Mouse (Mus musculus) cerebellum, adult (tissue): ENCODE data around the gene Ppm1h.
A peak's percentile ranks its signal among the peaks of the same experiment; 100 is the strongest.

ENCODE experiments used
- ATAC-seq: cut with Nextera tagmentation; 2 replicates; pipeline ENCODE4 v1.9.2; 2017; ENCODE audit warnings: mild to moderate bottlenecking, moderate library complexity, mixed read lengths; ENCODE audit not compliant: insufficient number of reproducible peaks, low FRiP score, low TSS enrichment

The Ppm1h gene

GRCm38 (mm10) chr10:122741191-122741590 is 62.6 kb downstream of the Ppm1h start:
- no peak for ATAC-seq

GRCm38 (mm10) chr10:122742136-122742535 is 63.6 kb downstream of the Ppm1h start:
- no peak for ATAC-seq

- ATAC-seq, result no peak
Measured at GRCm38 (mm10) chr10:122743361-122743760, 64.8 kb downstream of the Ppm1h start.

GRCm38 (mm10) chr10:122744970-122745369 is 66.4 kb downstream of the Ppm1h start:
- no peak for ATAC-seq

- no peak for ATAC-seq
Measured at GRCm38 (mm10) chr10:122746211-122746610, 67.6 kb downstream of the Ppm1h start.

GRCm38 (mm10) chr10:122747151-122747925 is 68.8 kb downstream of the Ppm1h start:
- no peak for ATAC-seq

- peak; percentile 76 for ATAC-seq
Measured at GRCm38 (mm10) chr10:122748361-122748951, 69.9 kb downstream of the Ppm1h start.

- no peak for ATAC-seq
Measured at GRCm38 (mm10) chr10:122749071-122749470, 70.5 kb downstream of the Ppm1h start.

- ATAC-seq, result 0 out of 2 replicates have a peak, but pooled peaks have one; percentile 38
Measured at GRCm38 (mm10) chr10:122749876-122750275, 71.3 kb downstream of the Ppm1h start.

GRCm38 (mm10) chr10:122752950-122753923 is 74.7 kb downstream of the Ppm1h start:
- no peak for ATAC-seq

GRCm38 (mm10) chr10:122753924-122754307 is 75.4 kb downstream of the Ppm1h start:
- no peak for ATAC-seq

GRCm38 (mm10) chr10:122754967-122755366 is 76.4 kb downstream of the Ppm1h start:
- ATAC-seq, result no peak

- ATAC-seq, result no peak
Measured at GRCm38 (mm10) chr10:122756879-122757530, 78.4 kb downstream of the Ppm1h start.

- ATAC-seq, result no peak
Measured at GRCm38 (mm10) chr10:122757727-122758126, 79.2 kb downstream of the Ppm1h start.

- no peak for ATAC-seq
Measured at GRCm38 (mm10) chr10:122758346-122758745, 79.8 kb downstream of the Ppm1h start.

GRCm38 (mm10) chr10:122759729-122760128 is 81.2 kb downstream of the Ppm1h start:
- no peak for ATAC-seq

- peak; percentile 62 for ATAC-seq
Measured at GRCm38 (mm10) chr10:122760469-122761307, 82.1 kb downstream of the Ppm1h start.

GRCm38 (mm10) chr10:122762772-122763511 is 84.4 kb downstream of the Ppm1h start:
- no peak for ATAC-seq

GRCm38 (mm10) chr10:122763596-122763995 is 85.0 kb downstream of the Ppm1h start:
- ATAC-seq, result no peak
